Mouse (Mus musculus): ENCODE data around the gene Qpct. TPM values are rescaled to one million over a fixed set of nuclear protein-coding genes. Genes with fewer than 3 reads are reported as not detected.

The Qpct gene
- polyA plus RNA-seq, 1 experiment from 2014 or later = 13.3 TPM

DNA sequence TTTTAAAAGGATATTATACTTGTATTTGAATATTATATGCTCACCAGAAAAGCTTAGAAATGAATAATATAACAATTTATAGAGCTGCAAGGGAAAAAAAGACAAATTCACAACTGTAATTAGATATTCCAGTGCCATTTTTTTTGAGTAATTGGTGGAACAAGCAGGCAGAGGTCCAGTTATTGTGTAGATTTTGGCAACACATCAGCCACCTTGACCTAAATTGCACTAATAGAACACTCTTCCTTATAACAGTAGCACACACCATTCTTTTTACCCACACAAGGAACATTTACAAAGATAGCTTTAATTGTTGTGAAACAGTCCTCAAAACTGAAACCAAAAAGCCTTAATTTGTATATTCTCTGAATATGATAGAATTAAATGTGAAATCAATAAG lies 12.0 kb upstream of the Qpct start:
- H3K9me3 ChIP-seq = no peaks in the 10 kb centered on the region
- DNase-seq (ENCODE audit: low spot score) = no peak
- no peaks in the 10 kb centered on the region for H3K27me3 ChIP-seq (ENCODE audit: insufficient read depth, poor library complexity, severe bottlenecking)
- H3K27ac ChIP-seq = no peak overlapping the region
- H3K4me3 ChIP-seq = no peak overlapping the region
- H3K36me3 ChIP-seq = no peaks in the 10 kb centered on the region
- H3K4me1 ChIP-seq = no peaks in the 10 kb centered on the region

DNA sequence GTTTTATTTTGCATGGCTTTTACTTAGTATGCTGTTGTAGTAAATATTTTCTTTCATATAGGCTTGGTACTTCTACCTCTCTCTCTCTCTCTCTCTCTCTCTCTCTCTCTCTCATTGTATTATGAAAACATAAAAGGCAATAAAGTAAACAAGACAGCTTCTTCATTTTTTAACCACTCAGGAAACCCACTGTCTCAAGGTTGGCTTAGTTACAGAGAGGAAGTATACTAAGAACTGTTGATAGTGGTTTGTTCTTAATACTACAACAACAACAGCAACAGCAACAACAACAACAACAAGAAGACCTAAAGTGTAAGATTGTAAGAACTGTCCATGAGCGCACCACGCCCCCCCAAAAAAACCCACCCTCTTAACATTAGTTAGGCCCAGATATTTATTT lies 8.0 kb upstream of the Qpct start:
- no peaks in the 10 kb centered on the region for H3K9me3 ChIP-seq
- no peaks in the 10 kb centered on the region for H3K4me1 ChIP-seq
- H3K27me3 ChIP-seq (ENCODE audit: insufficient read depth, poor library complexity, severe bottlenecking) = no peaks in the 10 kb centered on the region
- no peak overlapping the region for H3K27ac ChIP-seq
- no peak for DNase-seq (ENCODE audit: low spot score)
- H3K36me3 ChIP-seq = no peaks in the 10 kb centered on the region
- WGBS = 90% methylated on average over 2 of the region's 2 CpGs
- H3K4me3 ChIP-seq = no peak overlapping the region

DNA sequence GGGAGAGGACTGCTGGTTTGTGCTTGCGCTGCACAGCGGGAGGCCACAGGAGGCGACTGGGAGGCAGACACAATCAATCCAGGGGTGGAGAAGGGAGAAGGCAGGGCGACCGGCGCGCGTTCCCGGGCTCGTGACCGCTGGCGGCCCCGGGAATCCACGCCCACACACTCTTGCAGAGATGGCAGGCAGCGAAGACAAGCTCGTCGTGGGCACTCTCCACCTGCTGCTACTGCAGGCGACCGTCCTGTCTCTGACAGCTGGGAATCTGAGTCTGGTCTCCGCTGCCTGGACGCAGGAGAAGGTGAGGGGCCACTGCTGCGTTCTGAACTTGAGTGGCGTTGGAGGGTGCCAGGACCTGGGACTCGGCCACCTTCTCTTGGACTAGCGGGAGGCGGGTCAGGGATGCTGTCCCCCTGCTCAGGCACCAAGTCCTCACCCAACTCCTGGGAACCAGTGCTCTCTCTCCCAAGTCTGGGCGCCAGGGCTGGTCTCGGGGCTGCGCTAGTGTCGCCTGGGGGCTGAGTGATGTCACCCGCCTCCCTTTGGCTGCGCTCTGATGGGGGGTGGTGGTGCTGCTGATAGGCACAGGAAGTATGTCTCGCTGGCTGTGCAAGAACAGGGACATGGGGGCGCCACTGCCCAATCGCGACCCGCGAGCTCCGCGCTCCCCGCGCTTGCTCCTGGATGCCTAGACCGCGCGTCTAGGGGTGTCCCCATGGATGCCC lies 544 bp downstream of the Qpct start:
- peaks cover 14% of the 10 kb centered on the region for H3K27me3 ChIP-seq (ENCODE audit: insufficient read depth, poor library complexity, severe bottlenecking)
- under 1% methylated on average over 45 of the region's 45 CpGs for WGBS
- H3K9me3 ChIP-seq = no peaks in the 10 kb centered on the region
- H3K36me3 ChIP-seq = no peaks in the 10 kb centered on the region
- DNase-seq (ENCODE audit: low spot score) = peak; percentile 91
- peak overlapping the region; percentile 75 for H3K4me3 ChIP-seq
- H3K4me1 ChIP-seq = peaks cover 11% of the 10 kb centered on the region
- H3K27ac ChIP-seq = peak overlapping the region; percentile 85

DNA sequence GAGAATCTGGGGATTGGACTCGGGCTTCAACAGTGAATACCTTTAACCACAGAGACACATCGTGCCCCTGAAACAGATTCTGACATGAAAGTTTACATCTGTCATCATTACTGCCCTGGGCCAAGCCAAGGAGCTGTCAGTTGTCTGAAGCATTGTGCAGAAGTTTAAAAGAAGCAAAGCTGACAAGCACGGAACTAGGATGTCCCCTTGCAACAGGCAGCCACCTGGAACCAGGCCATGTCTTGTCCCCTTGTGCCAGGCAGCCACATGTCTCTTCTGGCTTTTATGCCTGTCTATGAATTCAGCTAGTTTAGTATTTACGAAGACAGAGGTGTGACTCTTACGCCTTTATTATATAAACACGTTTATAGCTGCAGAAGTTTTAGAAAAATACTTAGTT lies 6.6 kb downstream of the Qpct start:
- DNase-seq (ENCODE audit: low spot score) = no peak
- Histone ChIP-seq H3K36me3 (no peaks in the 10 kb centered on the region), H3K4me3 (no peak overlapping the region), H3K9me3 (no peaks in the 10 kb centered on the region), H3K27me3 (ENCODE audit: insufficient read depth, poor library complexity, severe bottlenecking) (peaks cover 10% of the 10 kb centered on the region), H3K27ac (no peak overlapping the region), H3K4me1 (peaks cover 14% of the 10 kb centered on the region; the same call in 1 of the 2 replicates)
- WGBS = 78% methylated on average over 6 of the region's 6 CpGs

DNA sequence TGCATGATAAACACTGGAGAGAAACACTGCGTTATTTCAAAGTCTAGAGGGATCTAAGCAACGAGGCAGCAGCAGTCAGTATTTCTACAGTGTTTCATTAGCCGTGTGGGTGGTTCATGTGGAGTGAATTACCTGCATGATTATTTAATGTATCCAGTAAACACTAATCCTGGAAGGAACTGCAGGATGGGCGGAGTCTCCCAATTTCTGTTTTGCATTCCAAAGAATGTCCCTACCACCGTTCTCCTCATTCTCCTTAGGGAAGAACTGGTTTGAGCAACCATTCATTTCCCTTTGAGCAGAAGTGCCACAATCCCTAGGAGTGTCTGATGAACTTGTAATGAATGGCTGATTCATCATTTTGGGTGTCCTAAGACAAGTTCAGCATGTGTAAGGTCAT lies 8.5 kb downstream of the Qpct start:
- Histone ChIP-seq H3K27me3 (ENCODE audit: insufficient read depth, poor library complexity, severe bottlenecking) (no peaks in the 10 kb centered on the region), H3K27ac (no peak overlapping the region), H3K4me1 (peaks cover 14% of the 10 kb centered on the region; the same call in 1 of the 2 replicates), H3K9me3 (no peaks in the 10 kb centered on the region), H3K36me3 (no peaks in the 10 kb centered on the region), H3K4me3 (no peak overlapping the region)
- DNase-seq (ENCODE audit: low spot score) = no peak
- 71% methylated on average over 5 of the region's 5 CpGs for WGBS

DNA sequence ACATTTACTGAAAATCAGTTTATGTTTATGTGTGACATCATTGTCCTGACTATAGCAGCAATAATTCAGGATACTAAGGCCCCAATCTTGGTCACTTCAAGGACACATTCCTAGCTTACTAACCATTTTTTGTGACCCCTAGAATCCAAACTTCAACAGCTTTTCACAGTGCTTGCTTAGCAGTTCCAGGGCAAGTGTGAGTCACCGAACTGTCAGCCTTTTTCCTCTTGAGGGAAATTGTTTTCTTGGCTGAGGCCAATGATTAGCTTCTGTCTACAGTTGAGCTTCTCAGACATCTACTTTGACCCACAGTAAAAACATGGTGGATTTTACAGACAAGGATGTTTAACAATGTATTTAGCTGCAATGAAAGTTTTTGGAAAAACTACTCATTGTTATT lies 12.5 kb downstream of the Qpct start:
- H3K27me3 ChIP-seq (ENCODE audit: insufficient read depth, poor library complexity, severe bottlenecking) = no peaks in the 10 kb centered on the region
- no peak for DNase-seq (ENCODE audit: low spot score)
- H3K27ac ChIP-seq = no peak overlapping the region
- H3K36me3 ChIP-seq = no peaks in the 10 kb centered on the region
- no peaks in the 10 kb centered on the region for H3K4me1 ChIP-seq
- H3K9me3 ChIP-seq = no peaks in the 10 kb centered on the region
- whole genome bisulfite sequencing = 66% methylated on average over 1 of the region's 1 CpGs
- no peak overlapping the region for H3K4me3 ChIP-seq

DNA sequence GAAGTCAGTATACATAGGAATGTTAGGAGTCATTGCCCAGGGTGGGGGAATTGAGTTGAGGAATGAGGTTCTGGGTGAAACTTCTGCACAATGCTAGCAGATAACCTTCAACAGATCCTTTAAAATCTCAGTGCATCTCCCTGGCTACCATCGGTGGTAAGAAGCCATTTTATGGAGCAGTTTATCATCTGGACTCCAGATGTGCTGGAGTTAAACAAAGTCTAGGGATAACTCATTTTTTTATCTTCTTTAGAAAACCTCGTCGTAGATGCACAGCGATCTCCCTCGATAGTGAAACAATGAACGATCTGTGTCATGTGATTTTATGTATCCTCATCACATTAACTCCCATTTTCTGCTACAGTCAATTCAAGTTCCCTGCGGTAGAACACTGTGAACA lies 16.9 kb downstream of the Qpct start:
- no peaks in the 10 kb centered on the region for H3K27me3 ChIP-seq (ENCODE audit: insufficient read depth, poor library complexity, severe bottlenecking)
- no peaks in the 10 kb centered on the region for H3K9me3 ChIP-seq
- no peak overlapping the region for H3K4me3 ChIP-seq
- H3K4me1 ChIP-seq = no peaks in the 10 kb centered on the region
- no peak overlapping the region for H3K27ac ChIP-seq
- WGBS = 85% methylated on average over 7 of the region's 7 CpGs
- no peaks in the 10 kb centered on the region for H3K36me3 ChIP-seq
- DNase-seq (ENCODE audit: low spot score) = no peak

DNA sequence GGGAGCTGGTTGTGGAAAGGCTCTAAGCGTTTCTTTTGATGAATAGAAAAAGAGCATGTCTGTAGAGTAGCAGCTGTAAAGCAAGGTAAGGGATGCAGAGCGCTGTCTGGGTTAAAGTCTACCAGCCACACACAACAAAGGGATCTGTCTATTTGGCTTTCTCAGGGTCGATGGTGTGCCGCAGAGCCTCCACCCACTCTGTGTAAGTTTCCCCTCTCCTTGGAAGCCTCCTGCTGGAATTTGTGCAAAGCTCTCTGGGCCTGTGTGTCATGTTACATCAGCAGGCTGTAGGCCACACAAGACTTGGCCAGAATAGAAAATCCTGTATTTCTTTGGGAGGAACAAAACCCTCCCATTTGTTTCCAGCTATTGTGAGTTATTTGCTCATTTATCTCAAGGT lies 17.3 kb downstream of the Qpct start:
- H3K36me3 ChIP-seq = no peaks in the 10 kb centered on the region
- H3K4me3 ChIP-seq = no peak overlapping the region
- no peaks in the 10 kb centered on the region for H3K9me3 ChIP-seq
- no peak for DNase-seq (ENCODE audit: low spot score)
- peak overlapping the region; percentile 13; the same call in 1 of the 2 replicates for H3K27ac ChIP-seq
- H3K4me1 ChIP-seq = no peaks in the 10 kb centered on the region
- H3K27me3 ChIP-seq (ENCODE audit: insufficient read depth, poor library complexity, severe bottlenecking) = no peaks in the 10 kb centered on the region
- WGBS = 69% methylated on average over 4 of the region's 4 CpGs

DNA sequence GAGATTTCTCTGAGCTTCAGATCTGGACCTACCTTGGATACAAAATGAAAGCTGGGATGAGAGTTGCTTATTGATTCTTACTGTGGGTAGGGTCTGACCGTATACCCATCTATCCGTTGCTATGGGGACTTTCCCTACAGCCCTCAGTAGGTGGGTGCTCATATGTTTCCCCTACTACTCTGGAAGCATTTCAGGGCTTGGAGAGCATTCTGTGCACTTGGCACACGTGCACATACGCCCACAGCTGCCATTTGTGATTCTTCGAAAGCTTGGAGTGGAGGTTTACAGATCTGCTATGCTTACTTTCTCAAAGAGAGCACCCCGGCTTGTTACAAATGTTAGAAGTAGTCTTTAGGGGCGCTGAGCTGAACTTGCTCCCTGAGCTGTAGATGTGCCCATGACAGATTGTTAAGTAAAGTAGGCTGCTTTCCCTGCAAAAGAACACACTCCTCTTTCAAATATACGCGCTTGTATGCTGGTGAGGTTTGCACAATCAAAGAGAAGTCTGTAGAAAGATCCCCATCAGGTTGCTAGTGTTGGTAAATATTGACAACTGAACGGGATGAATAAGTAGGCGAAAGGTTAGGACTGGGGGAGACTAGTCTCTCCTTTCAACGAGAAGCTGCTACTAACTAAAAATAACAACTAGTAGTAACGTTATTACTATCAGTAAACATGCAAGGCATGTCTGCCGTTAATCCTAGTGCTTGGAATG lies 18.2 kb downstream of the Qpct start:
- Histone ChIP-seq H3K4me1 (no peaks in the 10 kb centered on the region), H3K36me3 (no peaks in the 10 kb centered on the region), H3K4me3 (no peak overlapping the region), H3K27me3 (ENCODE audit: insufficient read depth, poor library complexity, severe bottlenecking) (no peaks in the 10 kb centered on the region), H3K9me3 (no peaks in the 10 kb centered on the region), H3K27ac (no peak overlapping the region)
- DNase-seq (ENCODE audit: low spot score) = no peak
- WGBS = 83% methylated on average over 14 of the region's 14 CpGs

DNA sequence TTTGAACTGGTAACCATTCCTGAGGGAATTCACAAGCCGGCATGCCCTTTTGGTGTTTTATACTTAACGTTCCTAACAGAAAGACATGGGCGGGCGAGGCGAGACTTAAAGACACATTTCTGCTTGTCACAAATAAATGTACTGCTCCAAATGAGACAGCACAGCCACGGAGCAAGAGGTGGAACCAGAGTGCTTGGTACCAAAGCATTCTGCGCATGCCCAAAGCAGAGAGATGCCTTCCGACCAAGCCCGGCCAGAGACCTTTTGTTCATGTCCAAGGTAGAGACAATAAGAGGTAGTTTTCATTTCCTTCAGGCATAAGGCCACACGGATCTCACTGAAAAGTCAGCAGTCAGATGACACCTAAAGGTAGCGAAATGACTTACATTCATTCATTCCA lies 20.2 kb downstream of the Qpct start:
- Histone ChIP-seq H3K4me3 (no peak overlapping the region), H3K9me3 (no peaks in the 10 kb centered on the region), H3K27ac (no peak overlapping the region), H3K36me3 (no peaks in the 10 kb centered on the region), H3K4me1 (no peaks in the 10 kb centered on the region), H3K27me3 (ENCODE audit: insufficient read depth, poor library complexity, severe bottlenecking) (no peaks in the 10 kb centered on the region)
- WGBS = 80% methylated on average over 11 of the region's 11 CpGs
- DNase-seq (ENCODE audit: low spot score) = no peak

DNA sequence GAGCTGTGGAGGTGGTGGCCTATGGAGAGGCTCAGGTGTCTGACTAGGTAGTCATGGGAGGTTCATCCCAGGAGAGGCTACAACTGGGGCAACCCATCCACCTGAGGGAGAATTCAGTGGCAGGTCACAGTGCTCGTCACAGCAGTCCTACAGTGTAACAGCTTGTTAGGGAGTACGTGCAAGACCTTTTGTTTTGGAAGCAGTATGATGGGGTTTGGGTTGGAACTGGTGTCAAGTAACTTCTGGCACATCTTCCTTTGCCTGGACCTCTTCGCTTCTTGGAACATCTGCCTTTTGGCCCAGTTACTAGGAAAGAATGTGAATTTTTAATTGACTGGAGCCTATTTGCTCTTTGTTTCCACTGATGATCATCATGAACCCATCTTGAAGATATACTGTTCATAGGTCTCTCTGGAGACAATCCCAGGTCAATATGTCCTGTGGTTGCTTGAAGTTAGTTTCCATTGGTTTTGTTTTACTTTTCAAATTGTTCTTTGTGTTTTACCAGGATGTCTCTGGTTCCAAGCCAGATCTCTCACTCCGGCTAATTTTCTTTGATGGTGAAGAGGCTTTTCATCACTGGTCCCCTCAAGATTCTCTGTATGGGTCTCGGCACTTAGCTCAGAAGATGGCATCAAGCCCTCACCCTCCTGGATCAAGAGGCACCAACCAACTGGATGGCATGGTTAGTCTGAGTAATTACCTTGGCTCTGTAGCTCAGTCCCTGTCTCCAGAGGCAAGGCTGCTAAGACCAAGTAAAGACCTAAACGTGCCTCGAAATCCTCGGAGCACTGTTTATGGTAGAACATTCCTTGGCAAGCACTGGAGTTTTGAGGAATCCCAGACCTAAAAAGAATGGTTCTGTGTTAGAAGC lies 25.5 kb downstream of the Qpct start:
- no peaks in the 10 kb centered on the region for H3K27me3 ChIP-seq (ENCODE audit: insufficient read depth, poor library complexity, severe bottlenecking)
- DNase-seq (ENCODE audit: low spot score) = no peak
- H3K4me1 ChIP-seq = no peaks in the 10 kb centered on the region
- H3K36me3 ChIP-seq = no peaks in the 10 kb centered on the region
- H3K9me3 ChIP-seq = no peaks in the 10 kb centered on the region
- no peak overlapping the region for H3K27ac ChIP-seq
- 81% methylated on average over 8 of the region's 8 CpGs for WGBS
- H3K4me3 ChIP-seq = no peak overlapping the region

DNA sequence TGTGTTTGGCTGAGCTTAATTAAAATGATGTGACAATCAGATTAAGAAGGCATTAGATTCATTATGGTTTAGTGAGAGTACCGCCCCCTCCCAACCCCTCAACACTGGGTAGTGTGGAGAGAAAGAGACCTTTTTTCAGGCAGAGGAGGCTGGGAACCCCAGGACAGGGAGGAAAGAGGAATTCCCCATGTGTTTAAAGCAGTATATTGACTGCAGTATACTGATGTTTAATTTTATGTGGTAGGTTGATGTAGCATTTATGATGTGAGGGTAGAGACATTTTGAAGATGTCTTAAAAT lies 26.1 kb downstream of the Qpct start:
- Histone ChIP-seq H3K4me1 (no peaks in the 10 kb centered on the region), H3K36me3 (no peaks in the 10 kb centered on the region), H3K27me3 (ENCODE audit: insufficient read depth, poor library complexity, severe bottlenecking) (no peaks in the 10 kb centered on the region), H3K4me3 (no peak overlapping the region), H3K27ac (no peak overlapping the region), H3K9me3 (no peaks in the 10 kb centered on the region)
- 80% methylated on average over 1 of the region's 1 CpGs for whole genome bisulfite sequencing
- DNase-seq (ENCODE audit: low spot score) = no peak

DNA sequence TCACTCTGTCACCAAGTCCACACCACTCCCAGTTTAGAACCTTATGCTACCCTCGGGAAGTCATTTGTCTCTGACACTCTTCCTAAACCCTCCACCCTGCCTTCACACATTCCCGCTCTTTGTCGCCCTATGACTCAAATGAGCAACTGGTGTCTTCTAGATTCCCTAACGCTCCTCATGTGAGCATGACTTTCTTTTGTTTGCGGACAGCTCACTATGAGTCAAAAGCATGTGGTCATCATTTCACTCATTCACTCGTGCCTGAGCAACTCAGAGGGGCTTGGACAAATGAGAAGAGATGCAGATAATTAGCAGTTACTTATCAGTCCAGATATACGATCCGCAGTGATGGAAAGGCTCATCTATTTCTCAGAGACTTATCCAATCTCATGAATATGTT lies 26.5 kb downstream of the Qpct start:
- Histone ChIP-seq H3K9me3 (no peaks in the 10 kb centered on the region), H3K4me1 (no peaks in the 10 kb centered on the region), H3K27ac (no peak overlapping the region), H3K4me3 (no peak overlapping the region), H3K27me3 (ENCODE audit: insufficient read depth, poor library complexity, severe bottlenecking) (no peaks in the 10 kb centered on the region), H3K36me3 (no peaks in the 10 kb centered on the region)
- 83% methylated on average over 8 of the region's 8 CpGs for WGBS
- no peak for DNase-seq (ENCODE audit: low spot score)
